Mouse (Mus musculus) gastrocnemius, postnatal 10 days (tissue): Measurements from ENCODE around the gene Lrrc1. TPM values are rescaled to one million over a fixed set of nuclear protein-coding genes. Genes with fewer than 3 reads are reported as not detected.
A peak's percentile ranks its signal among the peaks of the same experiment; 100 is the strongest.

Experiments used
- DNase-seq: peaks from one replicate; pipeline ENCODE4 v3.0.0; 2021; ENCODE audit warnings: mixed read lengths
- total RNA-seq, 2 experiments: library from RNA; stranded (reverse); gene quantifications; 2 replicates each; pipeline ENCODE4 v1.2.3; 2021

Lrrc1 gene
- total RNA-seq, 2 experiments from 2014 or later, result 2.6 to 3.4 TPM

DNA sequence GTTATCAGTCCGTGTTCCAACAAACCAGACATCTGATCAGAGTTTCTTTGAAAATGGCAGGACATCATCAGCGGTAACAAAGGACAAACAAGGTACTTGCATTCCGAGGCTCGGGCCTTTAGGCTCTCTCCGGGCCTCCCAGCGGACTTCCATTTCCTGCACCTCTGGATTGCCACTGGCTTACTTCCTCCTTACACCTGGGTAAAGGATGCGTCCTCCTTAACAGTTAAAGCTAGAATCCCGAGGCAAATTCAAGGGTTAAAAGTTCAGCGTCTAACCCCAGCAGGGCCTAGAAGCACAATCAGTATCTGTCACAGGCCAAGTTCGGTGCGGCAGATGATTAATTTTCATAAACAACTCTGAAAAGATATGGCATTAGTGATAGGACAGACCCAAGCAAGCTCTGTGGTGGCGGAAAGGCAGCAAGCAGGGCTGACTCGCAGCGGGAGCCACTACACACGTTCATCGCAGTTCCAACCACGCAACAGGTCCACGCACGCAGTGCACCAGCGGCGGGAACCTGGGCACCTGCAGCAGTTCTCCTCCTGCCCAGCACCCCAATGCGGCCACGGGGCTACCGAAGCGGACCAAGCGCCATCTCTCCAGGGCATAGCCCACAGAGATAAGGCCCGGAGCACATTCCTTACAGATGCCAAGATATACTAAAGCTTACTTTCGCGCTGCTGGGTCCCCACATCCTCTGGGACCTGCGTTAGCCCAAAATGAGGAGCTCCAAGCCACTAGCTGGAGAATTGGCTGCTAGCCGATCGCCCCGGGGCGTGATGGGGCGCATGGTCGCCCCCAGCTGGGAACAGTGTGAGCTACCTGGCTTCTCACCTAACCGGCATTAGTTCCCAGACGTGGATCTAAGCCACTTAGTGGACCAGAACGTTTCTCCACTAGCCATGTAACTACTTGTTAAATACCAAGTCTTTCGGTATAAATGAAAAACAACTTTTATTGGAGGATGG lies 1.0 kb downstream of the Lrrc1 start:
- DNase-seq, result peak; percentile 22

DNA sequence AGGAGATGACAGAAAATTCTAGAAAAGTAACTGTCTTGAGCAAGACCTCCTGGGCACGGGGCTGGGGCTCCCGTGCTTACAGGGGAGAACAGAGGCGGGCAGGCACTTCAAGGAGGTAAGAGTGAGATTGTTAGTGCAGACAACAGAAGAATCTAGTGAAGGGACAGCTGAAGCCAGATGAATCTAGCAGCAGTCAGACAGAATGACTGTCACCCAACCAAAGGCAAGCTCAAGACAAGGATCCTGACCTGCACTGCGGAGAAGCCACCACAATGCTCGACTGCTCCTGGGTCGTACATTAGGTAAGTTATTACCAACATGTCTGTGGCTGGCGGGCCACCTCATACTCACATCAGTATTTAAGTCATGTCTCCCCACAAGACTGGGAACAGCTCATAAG lies 3.1 kb downstream of the Lrrc1 start:
- DNase-seq, result no peak

DNA sequence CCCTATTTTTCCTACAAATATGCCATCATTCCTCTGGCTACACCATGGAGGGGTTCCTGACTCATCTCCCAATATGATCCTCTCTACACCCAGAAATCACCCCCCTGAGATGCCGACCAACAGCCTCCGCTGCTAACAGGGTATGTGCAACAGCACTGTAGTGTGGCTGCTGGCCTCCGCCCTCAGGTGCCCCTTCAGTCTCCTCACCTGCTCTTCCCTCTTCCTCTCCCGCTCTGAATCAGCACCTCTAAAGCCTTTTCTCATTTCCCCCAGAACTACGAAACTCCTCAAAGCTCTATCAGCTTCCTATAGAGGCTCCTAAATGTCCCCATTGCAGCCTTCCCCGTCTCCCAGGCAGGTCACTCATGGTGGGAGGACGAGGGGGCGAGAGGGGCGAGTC lies 5.4 kb downstream of the Lrrc1 start:
- DNase-seq, result no peak

DNA sequence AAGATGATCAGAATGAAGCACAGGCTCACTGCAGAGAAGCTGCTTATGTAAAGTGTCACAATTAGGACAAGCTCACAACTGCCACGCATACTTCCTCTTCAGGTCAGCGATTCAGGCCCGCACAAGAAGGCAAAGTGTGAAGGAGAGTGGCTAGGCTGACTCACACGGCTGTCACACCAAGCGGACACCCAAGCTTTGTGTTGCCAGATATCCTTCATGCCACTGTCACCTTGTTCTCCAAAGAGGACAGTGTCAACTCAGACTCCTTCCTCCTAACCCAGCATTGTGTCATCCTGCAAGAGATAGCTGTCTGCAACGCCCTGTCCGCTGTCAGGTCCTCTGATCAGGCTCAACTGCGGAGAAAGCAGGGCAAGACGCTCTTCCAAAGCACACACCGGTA lies 7.3 kb downstream of the Lrrc1 start:
- no peak for DNase-seq

DNA sequence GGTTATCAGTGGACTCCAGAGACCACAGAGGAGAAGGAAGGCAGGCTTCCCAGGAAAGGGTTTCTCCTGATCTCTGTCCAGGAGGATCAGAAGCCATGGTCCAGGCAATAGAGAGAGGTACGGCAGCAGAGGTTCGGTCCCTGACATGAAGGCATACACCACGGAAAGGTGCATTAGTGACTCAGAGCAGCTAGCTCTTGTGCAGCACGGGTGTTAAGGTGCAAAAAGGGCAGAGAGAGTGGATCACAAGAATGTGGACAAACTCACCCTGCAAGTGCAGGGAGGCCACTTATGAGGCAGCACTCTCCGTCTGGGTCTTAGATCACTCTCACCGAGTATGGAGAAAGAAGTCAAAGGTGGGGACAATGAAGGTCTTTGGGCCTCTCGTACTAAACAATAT lies 7.8 kb downstream of the Lrrc1 start:
- DNase-seq, result no peak

DNA sequence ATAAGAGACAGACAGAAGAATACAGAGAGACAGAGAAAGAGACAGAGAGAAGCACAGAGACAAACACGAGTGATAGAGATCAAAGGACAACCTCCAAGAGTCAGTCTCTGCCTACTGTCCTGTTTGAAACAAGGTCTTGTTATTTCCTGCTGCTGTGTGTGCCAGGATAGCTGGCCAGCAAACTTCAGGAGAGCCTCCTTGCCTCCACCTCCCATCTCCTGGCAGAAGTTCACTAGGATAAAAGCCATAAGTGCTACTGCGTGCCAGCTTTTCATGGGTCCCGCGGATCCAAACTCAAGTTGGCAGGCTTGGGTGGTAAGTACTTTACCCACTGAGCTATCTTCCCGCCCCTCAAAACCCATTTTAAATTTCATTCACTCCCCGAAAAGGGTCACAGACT lies 8.4 kb downstream of the Lrrc1 start:
- DNase-seq, result no peak

DNA sequence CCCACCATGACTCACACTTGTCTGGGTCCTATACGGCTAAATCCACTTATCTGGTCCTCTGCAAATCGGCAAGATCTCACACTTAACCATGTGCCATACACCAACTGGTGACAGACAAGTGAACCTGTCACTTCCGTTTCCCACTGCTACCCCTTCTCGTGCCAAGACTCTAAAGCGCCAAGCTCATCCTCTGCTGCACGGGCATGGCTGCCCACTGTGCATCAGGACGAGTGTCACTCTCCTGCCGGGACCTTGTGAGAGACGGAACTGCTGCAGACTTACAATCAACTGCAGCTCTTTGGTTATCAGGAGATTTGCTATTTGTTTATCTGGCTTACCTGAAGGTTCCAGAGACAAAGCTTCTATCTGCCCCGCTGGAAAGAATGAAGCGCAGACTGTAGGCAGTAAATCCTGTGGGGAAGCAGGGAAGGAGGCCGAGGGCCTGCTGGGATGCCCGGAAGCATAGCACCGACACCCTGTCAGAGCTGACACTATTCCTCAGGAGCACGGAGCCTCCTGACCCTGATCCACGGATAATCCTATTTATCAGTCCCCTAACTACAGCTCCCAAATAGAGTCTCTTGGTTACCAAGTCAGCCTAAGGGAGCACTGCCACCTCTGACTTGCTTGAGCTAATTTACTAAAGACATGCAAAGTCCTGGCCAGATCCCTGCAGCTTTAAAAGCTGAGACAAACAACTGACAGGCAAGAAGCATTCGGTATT lies 9.5 kb downstream of the Lrrc1 start:
- DNase-seq, result no peak

DNA sequence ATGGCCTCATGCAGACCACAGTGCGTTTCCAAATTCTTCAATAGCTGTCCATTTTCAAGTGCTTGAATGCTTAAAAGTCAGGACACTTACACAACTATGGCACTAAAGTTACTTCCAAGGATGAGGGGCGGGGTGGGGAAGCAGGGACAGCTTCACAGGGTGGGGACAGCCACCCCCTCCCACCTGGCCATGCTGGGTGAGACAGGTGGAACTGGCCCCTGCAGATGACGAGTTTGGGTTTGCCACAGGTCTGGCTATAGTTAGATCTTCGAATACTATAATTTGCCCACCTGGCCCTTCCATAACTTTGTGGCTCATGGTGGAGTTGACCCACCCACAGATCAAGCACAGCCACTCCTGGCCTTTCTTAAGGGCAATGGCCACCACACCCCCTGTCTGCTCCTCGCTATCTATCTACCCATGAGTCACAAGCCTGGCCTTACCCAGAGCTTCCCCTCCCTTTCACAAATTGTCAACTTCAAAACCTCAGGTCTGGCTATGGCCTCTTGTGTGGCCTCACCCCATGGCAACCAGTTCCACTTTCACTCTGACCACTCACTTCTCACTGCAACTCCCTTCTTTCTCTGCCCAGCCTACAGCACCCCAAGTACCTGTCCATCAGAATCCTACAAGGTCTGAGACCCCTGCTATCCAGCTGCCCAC lies 16.2 kb downstream of the Lrrc1 start:
- no peak for DNase-seq

DNA sequence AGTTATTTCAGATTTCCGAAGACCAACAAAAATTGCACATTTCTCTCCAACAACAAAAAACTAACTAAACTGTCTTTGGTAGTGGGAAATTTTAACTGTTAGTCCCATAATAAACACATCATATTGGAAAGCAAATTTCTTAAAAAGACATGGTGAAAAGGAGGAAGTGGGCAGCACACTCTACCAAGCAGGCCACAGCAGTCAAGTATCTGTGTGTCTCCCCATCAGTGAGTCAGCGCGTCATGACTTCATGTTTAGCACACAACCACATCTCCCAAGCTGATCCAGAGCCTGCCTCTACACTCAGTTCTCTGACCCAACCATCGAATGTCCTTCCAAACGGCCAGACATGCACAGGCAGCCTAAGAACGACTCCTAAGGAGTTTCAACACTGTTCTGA lies 17.5 kb downstream of the Lrrc1 start:
- no peak for DNase-seq

DNA sequence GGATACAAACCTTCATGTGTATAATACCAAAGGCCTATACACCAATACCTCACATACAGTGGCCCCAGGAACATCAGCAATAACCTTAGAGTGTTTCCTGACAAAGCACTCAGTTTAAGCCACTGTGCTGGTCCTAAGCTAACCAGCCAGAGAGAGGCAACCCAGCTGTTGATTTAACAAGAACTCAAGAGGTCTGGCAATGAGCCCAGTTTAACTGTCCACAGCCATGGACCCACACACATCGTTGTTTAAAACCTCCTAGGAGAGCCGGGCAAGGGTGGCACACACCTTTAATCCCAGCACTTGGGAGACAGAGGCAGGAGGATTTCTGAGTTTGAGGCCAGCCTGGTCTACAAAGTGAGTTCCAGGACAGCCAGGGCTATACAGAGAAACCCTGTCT lies 18.0 kb downstream of the Lrrc1 start:
- no peak for DNase-seq

DNA sequence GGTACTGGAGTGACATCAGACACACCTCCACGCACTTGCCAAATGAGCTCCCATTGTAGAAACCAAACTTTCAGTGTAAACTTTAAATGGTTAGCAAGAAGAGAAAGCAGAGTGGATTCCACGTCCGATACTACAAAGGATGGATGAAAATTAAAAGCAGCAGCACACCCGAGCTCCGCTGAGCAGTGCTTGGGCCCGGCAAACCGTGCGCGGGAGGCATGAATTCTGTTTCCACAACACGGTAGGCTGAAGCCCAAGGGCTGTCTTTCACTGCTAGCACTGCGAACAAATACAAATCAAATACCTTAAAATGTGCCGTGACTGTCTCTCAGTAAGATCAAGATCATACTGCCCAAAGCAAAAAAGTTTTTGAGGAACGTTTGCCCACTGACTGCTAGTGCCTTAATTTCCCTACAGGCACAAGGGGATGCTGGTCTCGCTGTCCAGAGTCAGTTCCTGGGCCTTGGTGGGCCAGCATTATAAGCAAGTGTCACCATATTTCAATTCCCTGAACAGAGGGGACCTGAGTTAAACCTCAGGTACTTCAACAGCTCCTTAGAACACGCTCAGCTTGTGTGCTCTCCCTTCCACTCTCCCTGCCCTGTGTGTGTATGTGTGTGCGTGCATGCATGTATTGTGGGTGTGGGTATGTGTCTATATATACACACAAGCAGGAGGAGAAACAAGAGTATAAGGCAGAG lies 18.9 kb downstream of the Lrrc1 start:
- no peak for DNase-seq

DNA sequence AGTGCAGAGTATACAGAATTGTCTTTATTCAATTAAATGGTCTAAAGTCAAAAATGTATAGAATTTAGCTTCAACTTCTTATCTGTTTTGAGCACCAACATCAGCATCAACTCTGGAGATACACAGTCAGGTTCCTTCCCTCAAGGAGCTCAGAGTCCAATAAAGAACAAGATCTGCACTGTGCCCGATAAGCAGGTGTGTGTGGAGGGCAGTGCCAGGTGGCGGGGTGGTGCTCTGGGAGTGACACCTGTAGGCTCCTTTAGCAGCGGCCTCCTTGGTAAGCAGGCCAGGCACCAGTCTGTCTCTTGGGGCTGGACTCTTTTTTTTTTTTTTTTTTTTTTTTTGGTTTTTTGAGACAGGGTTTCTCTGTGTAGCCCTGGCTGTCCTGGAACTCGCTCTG lies 20.9 kb downstream of the Lrrc1 start:
- no peak for DNase-seq

DNA sequence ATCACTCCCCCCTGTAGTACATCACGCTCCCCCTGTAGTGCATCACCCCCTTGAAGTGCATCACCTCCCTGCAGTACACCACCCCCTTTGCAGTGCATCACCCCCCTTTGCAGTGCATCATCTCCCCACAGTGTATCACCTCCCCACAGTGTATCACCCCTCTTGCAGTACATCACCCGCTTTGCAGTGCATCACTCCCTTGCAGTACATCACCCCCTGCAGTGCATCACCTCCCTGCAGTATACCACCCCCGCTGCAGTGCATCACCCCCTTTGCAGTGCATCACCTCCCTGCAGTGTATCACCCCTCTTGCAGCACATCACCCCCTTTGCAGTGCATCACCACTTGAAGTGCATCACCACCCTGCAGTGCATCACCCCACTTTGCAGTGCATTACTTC lies 22.2 kb downstream of the Lrrc1 start:
- no peak for DNase-seq

DNA sequence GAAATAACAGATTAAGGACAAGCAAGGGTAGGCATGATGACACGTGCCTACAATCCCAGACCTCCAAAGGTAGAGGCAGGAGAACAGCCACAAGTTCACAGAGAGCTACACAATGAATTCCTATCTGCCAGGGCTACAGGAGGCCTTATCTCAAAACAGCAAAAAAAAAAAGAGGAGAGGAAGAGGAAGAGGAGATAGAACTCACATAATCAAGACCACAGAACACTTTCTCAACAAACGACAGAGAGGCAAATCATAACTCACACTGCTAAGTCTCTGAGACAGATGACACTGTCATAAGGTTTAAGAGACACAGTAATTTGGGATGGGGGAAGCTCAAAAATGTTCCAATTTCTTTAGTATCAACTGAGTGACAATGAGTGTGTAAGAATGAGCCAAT lies 25.5 kb downstream of the Lrrc1 start:
- DNase-seq, result no peak

DNA sequence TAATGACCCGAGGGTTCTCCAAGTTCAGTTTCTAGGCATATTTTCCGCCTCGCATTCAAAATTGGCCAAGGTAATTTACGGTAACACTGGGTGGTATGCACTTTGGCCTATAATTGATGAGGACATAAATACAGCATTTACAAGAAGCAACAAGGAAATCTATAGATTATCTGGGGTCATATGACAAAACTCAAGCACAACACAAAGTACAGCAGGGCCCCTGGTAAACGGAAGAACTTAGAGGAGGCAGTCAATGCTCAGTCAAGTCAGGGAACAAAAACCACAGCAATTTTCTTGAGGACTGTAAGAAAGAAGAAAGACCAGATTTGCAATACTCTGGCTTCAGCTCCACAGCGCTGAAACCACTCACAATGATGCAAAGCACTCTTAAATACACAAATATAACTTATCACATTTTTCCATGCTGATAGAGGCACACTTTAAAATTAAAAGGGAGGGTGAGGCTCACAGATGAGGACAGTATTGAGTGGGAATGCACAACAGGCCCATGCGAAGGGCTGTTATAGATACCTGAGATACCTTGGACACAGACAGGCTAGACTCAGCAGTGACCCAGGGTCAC lies 27.8 kb downstream of the Lrrc1 start:
- no peak for DNase-seq

DNA sequence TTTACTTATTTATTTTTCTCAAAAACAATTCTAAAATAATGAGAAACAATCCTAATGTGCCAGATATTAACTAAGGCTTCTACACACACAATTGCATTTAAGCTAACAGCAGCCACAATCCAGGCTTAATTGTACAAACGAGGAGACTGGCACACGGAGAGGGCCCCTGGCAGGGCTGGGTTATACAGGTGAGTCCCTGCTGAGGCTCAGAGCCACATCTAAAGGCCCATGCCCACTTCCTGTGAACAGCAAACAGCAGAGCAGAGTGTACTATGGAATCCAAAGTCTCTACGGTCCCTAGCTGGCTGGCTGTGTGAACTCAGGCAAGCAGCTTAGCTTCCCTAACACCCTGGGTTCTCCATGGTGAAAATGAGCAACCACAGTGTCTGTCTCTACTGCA lies 30.8 kb downstream of the Lrrc1 start:
- DNase-seq, result no peak

DNA sequence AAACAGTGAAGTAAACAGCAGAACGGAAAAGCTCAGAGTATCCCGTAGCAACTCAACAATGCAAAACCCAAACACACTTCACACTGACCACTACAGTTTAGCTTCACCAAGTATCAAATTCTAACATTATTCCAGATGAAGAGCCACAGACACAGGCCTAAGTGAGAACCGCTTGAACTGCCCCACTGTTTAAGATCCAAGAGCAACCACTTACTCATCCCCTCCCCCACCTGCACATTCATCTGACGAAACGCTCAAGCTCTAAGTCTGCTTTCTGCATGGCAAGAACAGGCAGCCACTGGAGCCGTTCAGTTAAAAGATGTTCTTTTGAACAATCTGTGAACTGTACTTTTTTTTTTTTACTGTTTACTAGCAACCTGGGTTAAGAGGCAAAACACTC lies 32.5 kb downstream of the Lrrc1 start:
- no peak for DNase-seq

DNA sequence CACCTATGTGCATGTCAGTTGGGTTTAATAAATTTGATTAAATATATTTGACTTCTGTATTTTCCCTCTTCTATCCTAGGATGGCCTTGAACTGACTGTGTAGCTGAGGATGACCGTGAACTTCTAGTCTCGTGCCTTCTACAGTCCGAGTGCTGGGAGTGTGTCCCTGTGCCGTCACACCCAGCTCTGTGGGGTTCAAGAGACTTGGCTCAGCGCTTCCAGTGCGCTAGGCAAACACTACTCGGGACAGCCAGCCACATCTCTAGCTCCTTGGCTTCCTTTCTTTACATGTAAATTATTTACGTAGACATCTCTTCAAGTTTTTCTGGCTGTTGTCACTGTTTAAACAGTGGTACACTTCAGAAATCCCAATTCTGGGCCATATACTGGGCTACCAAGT lies 34.1 kb downstream of the Lrrc1 start:
- DNase-seq, result no peak

DNA sequence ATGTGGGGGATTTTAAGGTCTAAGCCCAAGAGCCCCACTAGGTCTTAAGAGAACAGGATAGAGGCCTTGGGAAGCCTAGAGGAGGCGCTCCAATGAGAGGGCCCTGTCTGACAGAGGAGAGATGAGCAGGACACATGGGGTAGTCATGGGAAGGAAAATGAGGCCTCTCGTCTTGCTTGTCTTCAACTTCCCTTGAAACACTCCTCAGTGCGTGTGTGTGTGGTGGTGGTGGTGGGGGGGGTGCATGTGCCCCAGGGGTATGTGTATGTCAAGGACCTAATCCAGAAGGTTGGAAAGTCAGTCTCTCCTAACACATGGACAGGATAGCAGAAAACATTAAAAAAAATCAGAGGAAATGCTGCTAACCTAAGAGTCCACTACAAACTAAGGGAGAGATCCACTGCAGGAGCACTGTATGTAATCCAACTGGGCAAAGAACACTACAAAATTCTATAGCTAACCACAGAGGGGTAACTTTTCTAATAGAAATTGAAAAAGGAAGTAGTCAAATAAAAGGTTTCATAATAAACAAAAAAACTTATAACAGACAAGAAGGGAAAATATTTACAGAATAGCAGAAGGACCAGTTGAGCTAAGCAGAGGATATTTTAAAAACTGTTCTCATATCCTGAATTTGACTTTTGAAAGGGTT lies 36.8 kb downstream of the Lrrc1 start:
- no peak for DNase-seq

DNA sequence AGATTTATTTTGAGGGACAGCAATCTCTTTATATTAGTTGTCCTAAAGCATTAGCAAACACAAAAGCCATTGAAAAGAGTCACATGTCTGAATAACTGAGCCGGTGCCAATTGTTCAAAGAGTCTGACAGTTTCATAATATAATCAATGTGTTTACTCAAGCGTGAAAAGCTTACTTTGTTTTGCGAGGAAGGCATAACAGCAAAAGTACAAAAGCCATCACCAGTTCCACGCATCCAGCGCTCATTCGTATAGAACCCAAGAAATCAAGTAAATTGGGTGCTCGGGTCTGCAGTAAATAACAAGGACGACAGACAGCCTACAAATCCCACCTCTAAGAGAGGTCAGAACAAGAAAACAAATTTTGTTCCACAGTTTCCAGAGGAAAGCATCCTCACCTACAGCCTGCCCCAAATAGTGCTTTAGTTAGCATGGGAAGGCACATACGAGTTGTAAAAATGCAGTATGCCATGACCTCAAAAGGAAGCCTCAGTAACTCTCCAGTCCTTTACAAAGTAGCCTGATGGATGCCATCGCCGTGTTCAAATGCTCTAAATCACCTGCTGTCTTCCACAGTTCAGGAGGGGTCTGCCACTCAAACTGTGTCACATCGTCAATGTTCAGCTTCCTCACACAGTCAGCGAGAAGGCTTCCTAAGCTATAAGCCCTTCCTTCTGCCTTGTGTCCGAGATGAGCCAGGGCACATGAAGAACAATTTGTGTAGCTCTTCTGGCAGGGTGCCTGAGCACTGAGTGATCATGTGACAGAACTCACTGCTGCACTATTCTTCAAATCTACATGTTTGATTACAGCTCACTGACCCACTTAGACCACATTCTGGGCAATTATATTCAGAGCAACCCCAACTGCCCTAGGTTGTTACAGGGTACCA lies 41.9 kb downstream of the Lrrc1 start:
- no peak for DNase-seq

DNA sequence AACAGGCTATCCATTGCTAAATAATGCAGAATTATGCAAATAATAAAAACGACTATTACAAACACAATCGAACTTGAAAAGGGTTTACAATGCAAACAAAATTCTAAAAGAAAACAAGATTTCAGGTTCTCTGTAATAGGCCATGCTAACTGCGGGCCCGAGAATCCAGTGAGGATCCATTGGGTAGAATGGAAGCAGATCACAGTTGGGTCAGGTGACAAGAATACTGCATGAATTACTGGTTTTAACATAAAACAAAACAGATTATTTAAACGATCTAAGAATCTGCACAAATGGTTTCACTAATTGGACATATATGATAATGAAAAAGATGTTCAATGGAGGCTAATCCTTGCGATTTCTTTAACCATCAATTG lies 42.5 kb downstream of the Lrrc1 start:
- DNase-seq, result no peak
